Mouse (Mus musculus) midbrain, embryonic 14.5 days (tissue): ENCODE measurements around the gene Rtn4. TPM values are rescaled to one million over a fixed set of nuclear protein-coding genes. Genes with fewer than 3 reads are reported as not detected.

Experiments
- ATAC-seq: fragments of 200-750 bp; cut with Nextera tagmentation; 2 replicates; pipeline ENCODE4 v1.8.0; 2017; ENCODE audit warnings: moderate number of reproducible peaks, moderate library complexity; ENCODE audit not compliant: low FRiP score, low TSS enrichment
- DNase-seq: peaks from one replicate; pipeline ENCODE4 v3.0.0-alpha.2; 2015
- H3K27ac ChIP-seq: fragments of 300-500 bp; sonication (generic); replicated peaks from 2 replicates; pipeline ENCODE4 v1.5.1; 2014; ENCODE audit warnings: mild to moderate bottlenecking, low read depth, low read length, moderate library complexity
- H3K27me3 ChIP-seq: fragments of 300-500 bp; sonication (generic); 2 replicates; pipeline ENCODE4 v1.6.1; 2014; ENCODE audit warnings: low read length, control low read depth, mixed read lengths; ENCODE audit not compliant: control insufficient read depth, insufficient read depth
- H3K36me3 ChIP-seq: fragments of 300-500 bp; sonication (generic); 2 replicates; pipeline ENCODE4 v1.6.1; 2014; ENCODE audit warnings: low read length, control low read depth; ENCODE audit not compliant: control insufficient read depth, insufficient read depth
- H3K4me1 ChIP-seq: fragments of 300-500 bp; sonication (generic); 2 replicates; pipeline ENCODE4 v1.6.1; 2014; ENCODE audit warnings: mild to moderate bottlenecking, antibody characterized with exemption, low read length, control low read depth; ENCODE audit not compliant: control insufficient read depth, insufficient read depth
- H3K4me2 ChIP-seq: fragments of 300-500 bp; sonication (generic); 2 replicates; pipeline ENCODE4 v1.6.1; 2014; ENCODE audit warnings: mild to moderate bottlenecking, low read length, moderate library complexity
- H3K4me3 ChIP-seq: fragments of 300-500 bp; sonication (generic); replicated peaks from 2 replicates; pipeline ENCODE4 v1.5.1; 2014; ENCODE audit warnings: low read depth, low read length
- H3K9ac ChIP-seq: fragments of 300-500 bp; sonication (generic); replicated peaks from 2 replicates; pipeline ENCODE4 v1.6.1; 2014; ENCODE audit warnings: mild to moderate bottlenecking, low read length, moderate library complexity
- H3K9me3 ChIP-seq: fragments of 300-500 bp; sonication (generic); 2 replicates; pipeline ENCODE4 v1.6.1; 2016; ENCODE audit warnings: low read length, control low read depth, mixed read lengths; ENCODE audit not compliant: control insufficient read depth
- WGBS: fragments of 180-500 bp; shearing (Covaris S2); extraction: QIAGEN DNeasy Blood & Tissue Kit; methylation state at CpG from one replicate; pipeline ENCODE4 v1.1.7; 2014; 5-methylcytosine and 5-hydroxymethylcytosine counted together
- polyA plus RNA-seq: library from polyadenylated mRNA; unstranded; fragments of >200 nt; fragmentation: Nextera tagmentation; extraction: Ambion mirVana; gene quantifications from 2 replicates; pipeline ENCODE4 v1.2.1, GENCODE M21; 2014

Rtn4 gene
- polyA plus RNA-seq, 1 experiment from 2014 or later, result 110 TPM

- no peaks in the 10 kb centered on the region for H3K27me3 ChIP-seq
- H3K4me2 ChIP-seq, result no peak overlapping the region
- no peaks in the 10 kb centered on the region for H3K9me3 ChIP-seq
- ATAC-seq (no peak), DNase-seq (no peak)
- no peak overlapping the region for H3K4me3 ChIP-seq
- H3K36me3 ChIP-seq, result no peaks in the 10 kb centered on the region
- no peak overlapping the region for H3K27ac ChIP-seq
- no peak overlapping the region for H3K9ac ChIP-seq
- H3K4me1 ChIP-seq, result peaks cover 4% of the 10 kb centered on the region; the same call in 1 of the 2 replicates
- WGBS, result 80% methylated on average over 1 of the region's 1 CpGs
These were observed 26.9 kb downstream of the Rtn4 start for GRCm38 (mm10) chr11:29719597-29719996.

GRCm38 (mm10) chr11:29724213-29724612, 31.5 kb downstream of the Rtn4 start:
- WGBS, result 93% methylated on average over 2 of the region's 2 CpGs
- Histone ChIP-seq H3K4me3 (no peak overlapping the region), H3K36me3 (no peaks in the 10 kb centered on the region), H3K9me3 (no peaks in the 10 kb centered on the region), H3K27ac (no peak overlapping the region), H3K9ac (no peak overlapping the region), H3K4me2 (no peak overlapping the region), H3K27me3 (no peaks in the 10 kb centered on the region), H3K4me1 (no peaks in the 10 kb centered on the region)
- ATAC-seq (no peak), DNase-seq (no peak)

- H3K9me3 ChIP-seq, result no peaks in the 10 kb centered on the region
- H3K4me2 ChIP-seq, result no peak overlapping the region
- H3K9ac ChIP-seq, result no peak overlapping the region
- ATAC-seq, result no peak
- H3K4me1 ChIP-seq, result no peaks in the 10 kb centered on the region
- H3K27me3 ChIP-seq, result no peaks in the 10 kb centered on the region
- H3K4me3 ChIP-seq, result no peak overlapping the region
- no peaks in the 10 kb centered on the region for H3K36me3 ChIP-seq
- H3K27ac ChIP-seq, result no peak overlapping the region
- no peak for DNase-seq
These were observed 32.4 kb downstream of the Rtn4 start for GRCm38 (mm10) chr11:29725167-29725566.

GRCm38 (mm10) chr11:29725610-29726009, 32.9 kb downstream of the Rtn4 start:
- Histone ChIP-seq H3K4me3 (no peak overlapping the region), H3K27ac (no peak overlapping the region), H3K9me3 (no peaks in the 10 kb centered on the region), H3K36me3 (no peaks in the 10 kb centered on the region), H3K4me2 (no peak overlapping the region), H3K9ac (no peak overlapping the region), H3K4me1 (no peaks in the 10 kb centered on the region), H3K27me3 (no peaks in the 10 kb centered on the region)
- 78% methylated on average over 1 of the region's 1 CpGs for WGBS
- no peak for DNase-seq
- ATAC-seq, result no peak

DNA sequence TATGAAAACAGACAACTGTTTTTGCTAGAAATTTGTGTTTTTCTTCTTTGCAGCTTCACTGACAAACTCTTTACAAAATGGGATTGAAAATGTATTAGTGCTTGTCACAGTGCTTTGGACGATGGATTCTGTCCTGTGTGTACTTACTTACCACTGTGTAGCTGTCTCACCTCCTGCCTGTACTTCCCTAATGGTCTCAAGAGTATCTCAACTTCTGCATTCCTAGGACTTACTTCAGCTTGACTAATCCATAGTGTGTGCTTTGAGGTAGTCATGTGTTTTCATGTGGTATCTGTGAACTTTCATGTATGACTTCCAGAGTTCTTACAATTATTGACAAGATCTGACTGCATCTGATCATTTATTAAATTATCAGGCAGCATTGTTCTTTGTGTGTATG, 35.2 kb downstream of the Rtn4 start:
- no peak for DNase-seq
- H3K4me2 ChIP-seq, result no peak overlapping the region

GRCm38 (mm10) chr11:29739752-29740151, 47.0 kb downstream of the Rtn4 start:
- ATAC-seq, result no peak
- H3K9me3 ChIP-seq, result no peaks in the 10 kb centered on the region
- peaks cover 58% of the 10 kb centered on the region for H3K36me3 ChIP-seq
- no peak overlapping the region for H3K27ac ChIP-seq
- H3K27me3 ChIP-seq, result no peaks in the 10 kb centered on the region
- no peak for DNase-seq
- no peak overlapping the region for H3K9ac ChIP-seq
- H3K4me2 ChIP-seq, result no peak overlapping the region
- H3K4me3 ChIP-seq, result no peak overlapping the region
- no peaks in the 10 kb centered on the region for H3K4me1 ChIP-seq
- WGBS, result 96% methylated on average over 2 of the region's 2 CpGs

More for the DNA sequence above, 35.2 kb downstream of the Rtn4 start:
- Histone ChIP-seq H3K27ac (no peak overlapping the region), H3K9ac (no peak overlapping the region), H3K27me3 (no peaks in the 10 kb centered on the region), H3K9me3 (no peaks in the 10 kb centered on the region), H3K4me3 (no peak overlapping the region), H3K36me3 (no peaks in the 10 kb centered on the region), H3K4me1 (no peaks in the 10 kb centered on the region)
- no peak for ATAC-seq
- 95% methylated on average over 1 of the region's 1 CpGs for WGBS

DNA sequence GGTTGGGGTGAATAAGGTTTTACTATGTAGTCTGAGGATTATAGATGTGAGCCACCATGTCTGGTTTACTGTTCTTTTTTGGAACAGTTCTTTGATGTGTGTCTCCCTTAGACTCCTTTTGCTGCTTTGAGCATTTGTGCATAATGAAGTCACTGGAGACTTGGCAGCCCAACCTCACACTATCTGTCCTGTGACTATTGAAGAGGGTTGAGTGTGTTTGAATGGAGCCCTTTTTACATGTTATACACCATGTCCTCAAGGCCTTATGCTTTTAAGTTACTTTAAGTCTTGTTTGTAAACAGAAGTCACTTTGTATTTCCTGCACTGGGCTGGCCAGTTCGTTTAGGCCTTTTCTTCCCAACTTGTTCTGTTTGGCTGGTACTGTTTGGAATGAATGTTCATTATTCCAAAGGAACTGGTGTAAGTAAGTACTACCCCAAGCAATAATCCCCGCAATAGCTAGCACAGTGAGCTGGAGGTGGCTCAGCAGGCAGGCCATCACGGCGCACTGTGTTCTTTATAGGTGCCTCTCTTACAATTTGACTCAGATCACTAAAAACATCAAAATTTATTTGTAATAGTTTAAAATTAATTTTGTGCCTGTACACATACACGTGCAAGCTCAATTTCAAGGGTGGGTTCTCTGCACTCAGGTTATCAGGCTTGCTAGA, 52.1 kb downstream of the Rtn4 start:
- Histone ChIP-seq H3K4me3 (no peak overlapping the region), H3K36me3 (peaks cover 64% of the 10 kb centered on the region), H3K27me3 (no peaks in the 10 kb centered on the region), H3K27ac (no peak overlapping the region), H3K9ac (no peak overlapping the region), H3K4me2 (no peak overlapping the region), H3K4me1 (no peaks in the 10 kb centered on the region), H3K9me3 (no peaks in the 10 kb centered on the region)
- DNase-seq (peak; percentile 9), ATAC-seq (no peak)
- WGBS, result 89% methylated on average over 5 of the region's 5 CpGs

DNA sequence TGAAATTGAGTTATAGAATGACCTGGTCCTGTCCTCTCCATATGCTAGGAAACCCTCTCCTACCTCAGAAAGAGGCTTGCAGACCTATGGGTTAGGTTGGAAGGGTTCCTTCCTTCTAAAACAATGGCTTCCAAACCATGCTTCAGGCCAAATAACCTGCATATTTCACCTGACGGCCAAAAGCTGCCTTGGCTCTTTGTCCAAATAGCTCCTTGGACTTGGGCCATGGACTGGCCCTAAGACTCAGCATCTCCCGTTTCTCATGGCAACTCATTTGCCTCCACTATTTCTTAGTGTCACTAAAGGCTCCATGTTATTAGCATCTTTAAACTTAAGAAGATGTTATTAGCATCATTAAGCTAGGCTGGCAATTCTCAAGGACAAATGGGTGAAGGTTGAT, 52.8 kb downstream of the Rtn4 start:
- WGBS, result 88% methylated on average over 2 of the region's 2 CpGs

GRCm38 (mm10) chr11:29746203-29746602, 53.5 kb downstream of the Rtn4 start:
- ATAC-seq, result no peak
- Histone ChIP-seq H3K4me2 (no peak overlapping the region), H3K4me1 (no peaks in the 10 kb centered on the region), H3K9ac (no peak overlapping the region), H3K9me3 (no peaks in the 10 kb centered on the region), H3K4me3 (no peak overlapping the region), H3K27me3 (no peaks in the 10 kb centered on the region), H3K27ac (no peak overlapping the region), H3K36me3 (peaks cover 63% of the 10 kb centered on the region)
- 93% methylated on average over 9 of the region's 9 CpGs for WGBS
- no peak for DNase-seq

More for the DNA sequence above, 52.8 kb downstream of the Rtn4 start:
- H3K9ac ChIP-seq, result no peak overlapping the region
- no peak overlapping the region for H3K27ac ChIP-seq
- H3K36me3 ChIP-seq, result peaks cover 63% of the 10 kb centered on the region
- no peaks in the 10 kb centered on the region for H3K9me3 ChIP-seq
- no peaks in the 10 kb centered on the region for H3K4me1 ChIP-seq
- no peak for DNase-seq
- ATAC-seq, result no peak
- no peak overlapping the region for H3K4me3 ChIP-seq
- no peaks in the 10 kb centered on the region for H3K27me3 ChIP-seq
- H3K4me2 ChIP-seq, result no peak overlapping the region
